Mouse (Mus musculus): ENCODE data around the gene D630045J12Rik. TPM values are rescaled to one million over a fixed set of nuclear protein-coding genes. Genes with fewer than 3 reads are reported as not detected.

Gene D630045J12Rik
- total and polyA plus RNA-seq, 2 experiments from 2014 or later: 9.7 to 42.5 TPM

- Histone ChIP-seq H3K4me3 (ENCODE audit: low read depth, low read length) (no peak overlapping the region), H3K27me3 (ENCODE audit: insufficient read depth, low read length) (no peaks in the 10 kb centered on the region), H3K9me3 (ENCODE audit: low read length) (no peaks in the 10 kb centered on the region), H3K9ac (replicated peaks; ENCODE audit: low read length, poor library complexity, severe bottlenecking) (no peak overlapping the region), H3K4me2 (ENCODE audit: low read depth, low read length, poor library complexity, severe bottlenecking) (no peak overlapping the region), H3K4me1 (ENCODE audit: insufficient read depth, low read length) (no peaks in the 10 kb centered on the region), H3K27ac (ENCODE audit: low read depth, low read length) (no peak overlapping the region), H3K36me3 (ENCODE audit: insufficient read depth, low read length) (peaks cover 40% of the 10 kb centered on the region)
- ATAC-seq (ENCODE audit: low FRiP score): no peak
- WGBS: 69% methylated on average over 4 of the region's 4 CpGs
- TF ChIP-seq CTCF (IDR thresholded peaks at IDR 0.05): no peak
- DNase-seq (ENCODE audit: low spot score): peak; percentile 57
These were observed 122.0 kb downstream of the D630045J12Rik start for GRCm38 (mm10) chr6:38131801-38132231.

- peak; percentile 39 for TF ChIP-seq CTCF (IDR thresholded peaks at IDR 0.05)
These were observed 123.9 kb downstream of the D630045J12Rik start for GRCm38 (mm10) chr6:38129883-38130282.

DNA sequence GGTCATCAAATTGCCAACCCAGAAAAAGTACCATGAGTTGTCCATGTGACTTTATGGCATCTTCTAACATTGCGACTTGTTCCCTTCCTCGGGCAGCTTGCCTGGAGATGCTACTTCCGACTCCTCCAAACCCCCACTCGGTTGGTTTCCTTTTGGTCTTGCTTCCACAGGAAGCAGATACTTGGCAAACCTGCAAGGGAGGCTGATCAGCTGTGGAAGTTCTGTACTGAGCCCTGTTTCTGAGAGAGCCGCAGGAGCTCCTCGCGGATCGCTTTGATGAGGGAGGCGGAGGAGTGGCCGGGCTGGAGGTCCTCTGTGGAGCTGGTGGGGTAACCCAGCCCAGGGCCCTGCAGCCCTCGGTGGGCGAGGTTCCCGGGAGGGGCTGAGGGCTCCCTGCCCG lies 125.7 kb downstream of the D630045J12Rik start:
- Histone ChIP-seq H3K9me3 (ENCODE audit: low read length) (no peaks in the 10 kb centered on the region), H3K9ac (replicated peaks; ENCODE audit: low read length, poor library complexity, severe bottlenecking) (no peak overlapping the region), H3K36me3 (ENCODE audit: insufficient read depth, low read length) (peaks cover 36% of the 10 kb centered on the region), H3K4me2 (ENCODE audit: low read depth, low read length, poor library complexity, severe bottlenecking) (no peak overlapping the region), H3K4me3 (ENCODE audit: low read depth, low read length) (no peak overlapping the region), H3K4me1 (ENCODE audit: insufficient read depth, low read length) (no peaks in the 10 kb centered on the region), H3K27ac (ENCODE audit: low read depth, low read length) (no peak overlapping the region), H3K27me3 (ENCODE audit: insufficient read depth, low read length) (no peaks in the 10 kb centered on the region)
- ATAC-seq (ENCODE audit: low FRiP score): no peak
- WGBS: 88% methylated on average over 14 of the region's 14 CpGs
- no peak for TF ChIP-seq CTCF (IDR thresholded peaks at IDR 0.05)
- no peak for DNase-seq (ENCODE audit: low spot score)

More at GRCm38 (mm10) chr6:38129883-38130282, 123.9 kb downstream of the D630045J12Rik start:
- Histone ChIP-seq H3K4me3 (ENCODE audit: low read depth, low read length) (no peak overlapping the region), H3K4me2 (ENCODE audit: low read depth, low read length, poor library complexity, severe bottlenecking) (no peak overlapping the region), H3K9ac (replicated peaks; ENCODE audit: low read length, poor library complexity, severe bottlenecking) (no peak overlapping the region), H3K4me1 (ENCODE audit: insufficient read depth, low read length) (no peaks in the 10 kb centered on the region), H3K9me3 (ENCODE audit: low read length) (no peaks in the 10 kb centered on the region), H3K36me3 (ENCODE audit: insufficient read depth, low read length) (peaks cover 40% of the 10 kb centered on the region), H3K27ac (ENCODE audit: low read depth, low read length) (no peak overlapping the region), H3K27me3 (ENCODE audit: insufficient read depth, low read length) (no peaks in the 10 kb centered on the region)
- 99% methylated on average over 5 of the region's 5 CpGs for WGBS
- ATAC-seq (ENCODE audit: low FRiP score) (no peak), DNase-seq (ENCODE audit: low spot score) (no peak)

GRCm38 (mm10) chr6:38125462-38125861 lies 128.3 kb downstream of the D630045J12Rik start:
- no peak for DNase-seq (ENCODE audit: low spot score)
- peaks cover 35% of the 10 kb centered on the region for H3K36me3 ChIP-seq (ENCODE audit: insufficient read depth, low read length)
- H3K27me3 ChIP-seq (ENCODE audit: insufficient read depth, low read length): no peaks in the 10 kb centered on the region
- ATAC-seq (ENCODE audit: low FRiP score): no peak
- H3K9ac ChIP-seq (replicated peaks; ENCODE audit: low read length, poor library complexity, severe bottlenecking): no peak overlapping the region
- H3K4me3 ChIP-seq (ENCODE audit: low read depth, low read length): no peak overlapping the region
- H3K27ac ChIP-seq (ENCODE audit: low read depth, low read length): no peak overlapping the region
- no peak for TF ChIP-seq CTCF (IDR thresholded peaks at IDR 0.05)
- H3K4me1 ChIP-seq (ENCODE audit: insufficient read depth, low read length): no peaks in the 10 kb centered on the region
- 96% methylated on average over 3 of the region's 3 CpGs for WGBS
- no peaks in the 10 kb centered on the region for H3K9me3 ChIP-seq (ENCODE audit: low read length)
- no peak overlapping the region for H3K4me2 ChIP-seq (ENCODE audit: low read depth, low read length, poor library complexity, severe bottlenecking)

GRCm38 (mm10) chr6:38124882-38125281 lies 128.9 kb downstream of the D630045J12Rik start:
- Histone ChIP-seq H3K27me3 (ENCODE audit: insufficient read depth, low read length) (no peaks in the 10 kb centered on the region), H3K4me2 (ENCODE audit: low read depth, low read length, poor library complexity, severe bottlenecking) (no peak overlapping the region), H3K27ac (ENCODE audit: low read depth, low read length) (no peak overlapping the region), H3K9ac (replicated peaks; ENCODE audit: low read length, poor library complexity, severe bottlenecking) (no peak overlapping the region), H3K4me3 (ENCODE audit: low read depth, low read length) (no peak overlapping the region), H3K4me1 (ENCODE audit: insufficient read depth, low read length) (no peaks in the 10 kb centered on the region), H3K9me3 (ENCODE audit: low read length) (no peaks in the 10 kb centered on the region), H3K36me3 (ENCODE audit: insufficient read depth, low read length) (peaks cover 35% of the 10 kb centered on the region)
- no peak for TF ChIP-seq CTCF (IDR thresholded peaks at IDR 0.05)
- ATAC-seq (ENCODE audit: low FRiP score) (no peak), DNase-seq (ENCODE audit: low spot score) (no peak)
- WGBS: 95% methylated on average over 5 of the region's 5 CpGs

- Histone ChIP-seq H3K4me3 (ENCODE audit: low read depth, low read length) (no peak within 1 kb of the TSS), H3K9me3 (ENCODE audit: low read length) (no peaks in the 10 kb centered on the region), H3K4me2 (ENCODE audit: low read depth, low read length, poor library complexity, severe bottlenecking) (no peak within 1 kb of the TSS), H3K27me3 (ENCODE audit: insufficient read depth, low read length) (no peaks in the 10 kb centered on the region), H3K27ac (ENCODE audit: low read depth, low read length) (no peak within 1 kb of the TSS), H3K4me1 (ENCODE audit: insufficient read depth, low read length) (no peaks in the 10 kb centered on the region), H3K36me3 (ENCODE audit: insufficient read depth, low read length) (peaks cover 32% of the 10 kb centered on the region), H3K9ac (replicated peaks; ENCODE audit: low read length, poor library complexity, severe bottlenecking) (no peak within 1 kb of the TSS)
- WGBS: 90% methylated on average over 7 of the region's 7 CpGs
- ATAC-seq (ENCODE audit: low FRiP score) (no peak), DNase-seq (ENCODE audit: low spot score) (no peak)
- no peak for TF ChIP-seq CTCF (IDR thresholded peaks at IDR 0.05)
These were observed 129.5 kb downstream of the D630045J12Rik start, which contains the start of gene Atp6v0a4 for GRCm38 (mm10) chr6:38124207-38124835. Atp6v0a4 (minus strand) TSS chr6:38124586.

Measured in midbrain, postnatal 0 days (tissue).